24 mouse cellular contexts compared by ENCODE assay signal in genomic region chrX:130601911-130602310, GRCm38 (mm10).
A peak's percentile ranks its signal among the peaks of the same experiment; 100 is the strongest.
DNase-seq lines count a peak whose midpoint lies in the region; TF ChIP-seq lines count a peak whose summit lies in the region.
"Had no signal": no experiment of that assay in that cellular context is flagged by ENCODE, and none has a peak within 500 bp of the region (broad histone marks: within the 10 kb centered on the region; RNA-seq: fewer than 3 reads in every experiment).

No protein-coding gene starts in this region.

- H3K27ac ChIP-seq in MEL (ENCODE audit: control insufficient read depth, low read depth, low read length), result no peak overlapping the region
- H3K27ac ChIP-seq: embryonic facial prominence, embryonic 12.5 days; hindbrain, embryonic 14.5 days; intestine, embryonic 15.5 days; liver, embryonic 14.5 days; lung, embryonic 15.5 days; midbrain, embryonic 12.5 days; neural tube, embryonic 12.5 days had no signal

- H3K4me1 ChIP-seq in MEL (ENCODE audit: control insufficient read depth in 1 of 2, insufficient read depth in 2 of 2, low read length in 2 of 2), result no peaks in the 10 kb centered on the region
- H3K4me1 ChIP-seq: embryonic facial prominence, embryonic 12.5 days; heart, embryonic 12.5 days; intestine, embryonic 15.5 days; lung, embryonic 15.5 days; midbrain, embryonic 12.5 days; neural tube, embryonic 12.5 days had no signal

- no peak for TF ChIP-seq EP300 in MEL (IDR thresholded peaks at IDR 0.05; ENCODE audit: low read depth in 1 of 2, low read length in 2 of 2)

- H3K36me3 ChIP-seq in MEL (ENCODE audit: control insufficient read depth in 1 of 2, insufficient read depth in 2 of 2, low read length in 2 of 2), result no peaks in the 10 kb centered on the region; a peak in 1 of 4 replicates
- H3K36me3 ChIP-seq: embryonic facial prominence, embryonic 12.5 days; G1E; heart, embryonic 12.5 days; intestine, embryonic 15.5 days; lung, embryonic 15.5 days; midbrain, embryonic 12.5 days; neural tube, embryonic 12.5 days had no signal

- intact Hi-C loops in left cerebral cortex, postnatal 25 days (cut with DNase I), result no loop called here

- peak; percentile 23 for DNase-seq in layer of hippocampus, adult 9-11 months
- DNase-seq in layer of hippocampus, postnatal 36 days, result no peak
- peak; percentile 26 for DNase-seq in MEL (ENCODE audit: low read depth, low spot score)
- peak; percentile 6 to 77 for DNase-seq in left cerebral cortex, postnatal 25 days (ENCODE audit: low spot score in 2 of 2)
- DNase-seq in right cerebral cortex, postnatal 25 days, result peak; percentile 3
- DNase-seq in T-cell, adult 2 months (ENCODE audit: low spot score), result no peak
- DNase-seq in cerebellum, adult 11 months, result no peak
- DNase-seq in urinary bladder, postnatal 4 days (ENCODE audit: low spot score in 2 of 2), result no peak
- DNase-seq: cerebellum, adult 9-10 months; gastrocnemius, postnatal 10 days; heart, adult 11 months; kidney, adult 9 months; kidney, postnatal 4 days; thymus, postnatal 25 days had no signal

- H3K9ac ChIP-seq in MEL (ENCODE audit: control insufficient read depth, low read depth, low read length, poor library complexity, severe bottlenecking), result no peak overlapping the region
- H3K9ac ChIP-seq: embryonic facial prominence, embryonic 12.5 days; heart, embryonic 12.5 days; hindbrain, embryonic 14.5 days; intestine, embryonic 15.5 days; liver, embryonic 14.5 days; lung, embryonic 15.5 days; midbrain, embryonic 12.5 days; neural tube, embryonic 12.5 days had no signal

- no peaks in the 10 kb centered on the region for H3K79me2 ChIP-seq in MEL (ENCODE audit: control insufficient read depth, insufficient read depth, low read length, poor library complexity)

- no peak overlapping the region for H3K4me3 ChIP-seq in MEL (ENCODE audit: control insufficient read depth in 1 of 2, insufficient read depth in 1 of 2, low read depth in 2 of 2, low read length in 2 of 2)
- H3K4me3 ChIP-seq: embryonic facial prominence, embryonic 12.5 days; erythroblast, embryonic 14.5 days; heart, embryonic 12.5 days; intestine, embryonic 15.5 days; lung, embryonic 15.5 days; midbrain, embryonic 12.5 days; neural tube, embryonic 12.5 days had no signal

- no peaks in the 10 kb centered on the region for H3K9me3 ChIP-seq in MEL (replicated peaks; ENCODE audit: insufficient read depth, low read length)
- H3K9me3 ChIP-seq: embryonic facial prominence, embryonic 12.5 days; G1E; heart, embryonic 12.5 days; intestine, embryonic 15.5 days; lung, embryonic 15.5 days; midbrain, embryonic 12.5 days; neural tube, embryonic 12.5 days had no signal

- no peak for TF ChIP-seq CTCF in MEL (IDR thresholded peaks at IDR 0.05 in 2 of 3, conservative IDR thresholded peaks at IDR 0.05 in 1 of 3; ENCODE audit: control insufficient read depth in 1 of 3, insufficient read depth in 1 of 3, low read depth in 2 of 3, low read length in 3 of 3, poor library complexity in 1 of 3, severe bottlenecking in 1 of 3)

- no peaks in the 10 kb centered on the region for H3K27me3 ChIP-seq in MEL (ENCODE audit: control insufficient read depth in 1 of 2, insufficient read depth in 2 of 2, low read length in 2 of 2)
- H3K27me3 ChIP-seq: embryonic facial prominence, embryonic 12.5 days; heart, embryonic 12.5 days; intestine, embryonic 15.5 days; lung, embryonic 15.5 days; midbrain, embryonic 12.5 days; neural tube, embryonic 12.5 days had no signal

- TF ChIP-seq POLR2A in MEL (IDR thresholded peaks at IDR 0.05; ENCODE audit: control insufficient read depth in 1 of 2, insufficient read depth in 1 of 2, low read depth in 1 of 2, low read length in 2 of 2, poor library complexity in 1 of 2), result no peak

- TF ChIP-seq RAD21 in MEL (IDR thresholded peaks at IDR 0.05; ENCODE audit: low read depth, low read length), result no peak

TF ChIP-seq in MEL, 35 proteins besides CTCF, POLR2A, EP300 and RAD21:
- TF ChIP-seq CHD1 (IDR thresholded peaks at IDR 0.05; ENCODE audit: low read depth, low read length) (no peak), ZNF384 (IDR thresholded peaks at IDR 0.05; ENCODE audit: low read depth, low read length) (no peak), POLR2AphosphoS2 (IDR thresholded peaks at IDR 0.05; ENCODE audit: low read length) (no peak), TCF12 (IDR thresholded peaks at IDR 0.05; ENCODE audit: low read depth, low read length) (no peak), CHD2 (IDR thresholded peaks at IDR 0.05; ENCODE audit: low read length) (no peak), TAL1 (IDR thresholded peaks at IDR 0.05; ENCODE audit: low read length) (no peak)

Comparison
In these comparisons a context has a peak if more than half of its experiments do, and no peak if none do; other contexts are left out.
1. DNase-seq: peak in layer of hippocampus, adult 9-11 months (single experiment), MEL (single experiment), left cerebral cortex, postnatal 25 days (2 of 2) and right cerebral cortex, postnatal 25 days (single experiment); none in layer of hippocampus, postnatal 36 days (0 of 2), T-cell, adult 2 months (single experiment), cerebellum, adult 11 months (single experiment) and urinary bladder, postnatal 4 days (0 of 2).